Mouse (Mus musculus): ENCODE data around the gene Map1lc3b. TPM values are rescaled to one million over a fixed set of nuclear protein-coding genes. Genes with fewer than 3 reads are reported as not detected.

Gene Map1lc3b
- polyA plus RNA-seq, 1 experiment from 2014 or later: 262 TPM

- TF ChIP-seq EP300 (optimal IDR thresholded peaks at IDR 0.05) (no peak), CTCF (IDR thresholded peaks at IDR 0.05; ENCODE audit: low read depth) (no peak)
- ATAC-seq (ENCODE audit: low FRiP score, low TSS enrichment) (no peak), DNase-seq (ENCODE audit: low spot score) (no peak)
- Histone ChIP-seq H3K4me1 (replicated peaks; ENCODE audit: control insufficient read depth, insufficient read depth) (no peaks in the 10 kb centered on the region), H3K36me3 (ENCODE audit: control insufficient read depth, insufficient read depth, low read length) (peaks cover 25% of the 10 kb centered on the region), H3K4me2 (replicated peaks; ENCODE audit: low read depth) (no peak overlapping the region), H3K4me3 (ENCODE audit: low read depth, low read length) (no peak overlapping the region), H3K27ac (replicated peaks) (no peak overlapping the region), H3K9me3 (ENCODE audit: control insufficient read depth, low read length) (no peaks in the 10 kb centered on the region), H3K9ac (ENCODE audit: low read length) (no peak overlapping the region), H3K27me3 (ENCODE audit: control insufficient read depth, insufficient read depth, low read length) (no peaks in the 10 kb centered on the region)
- WGBS: 85% methylated on average over 14 of the region's 14 CpGs
These were observed 9.7 kb downstream of the Map1lc3b start for GRCm38 (mm10) chr8:121599842-121600241.

GRCm38 (mm10) chr8:121602411-121602810 lies 12.2 kb downstream of the Map1lc3b start:
- TF ChIP-seq EP300 (optimal IDR thresholded peaks at IDR 0.05) (no peak), CTCF (IDR thresholded peaks at IDR 0.05; ENCODE audit: low read depth) (no peak)

GRCm38 (mm10) chr8:121602860-121603259 lies 12.7 kb downstream of the Map1lc3b start:
- peak; percentile 79 for DNase-seq (ENCODE audit: low spot score)
- H3K36me3 ChIP-seq (ENCODE audit: control insufficient read depth, insufficient read depth, low read length): peaks cover 28% of the 10 kb centered on the region
- 22% methylated on average over 3 of the region's 3 CpGs for WGBS
- no peak overlapping the region for H3K27ac ChIP-seq (replicated peaks)
- TF ChIP-seq CTCF (IDR thresholded peaks at IDR 0.05; ENCODE audit: low read depth) (peak; percentile 97), EP300 (optimal IDR thresholded peaks at IDR 0.05) (no peak)
- no peaks in the 10 kb centered on the region for H3K9me3 ChIP-seq (ENCODE audit: control insufficient read depth, low read length)
- no peaks in the 10 kb centered on the region for H3K27me3 ChIP-seq (ENCODE audit: control insufficient read depth, insufficient read depth, low read length)
- H3K9ac ChIP-seq (ENCODE audit: low read length): no peak overlapping the region
- peak; percentile 59 for ATAC-seq (ENCODE audit: low FRiP score, low TSS enrichment)
- no peaks in the 10 kb centered on the region for H3K4me1 ChIP-seq (replicated peaks; ENCODE audit: control insufficient read depth, insufficient read depth)
- H3K4me2 ChIP-seq (replicated peaks; ENCODE audit: low read depth): no peak overlapping the region
- H3K4me3 ChIP-seq (ENCODE audit: low read depth, low read length): no peak overlapping the region

More at GRCm38 (mm10) chr8:121602411-121602810, 12.2 kb downstream of the Map1lc3b start:
- H3K27me3 ChIP-seq (ENCODE audit: control insufficient read depth, insufficient read depth, low read length): no peaks in the 10 kb centered on the region
- no peak overlapping the region for H3K4me3 ChIP-seq (ENCODE audit: low read depth, low read length)
- no peak for ATAC-seq (ENCODE audit: low FRiP score, low TSS enrichment)
- DNase-seq (ENCODE audit: low spot score): no peak
- H3K4me2 ChIP-seq (replicated peaks; ENCODE audit: low read depth): no peak overlapping the region
- peaks cover 33% of the 10 kb centered on the region for H3K36me3 ChIP-seq (ENCODE audit: control insufficient read depth, insufficient read depth, low read length)
- H3K9ac ChIP-seq (ENCODE audit: low read length): no peak overlapping the region
- WGBS: 87% methylated on average over 12 of the region's 12 CpGs
- no peaks in the 10 kb centered on the region for H3K4me1 ChIP-seq (replicated peaks; ENCODE audit: control insufficient read depth, insufficient read depth)
- H3K27ac ChIP-seq (replicated peaks): no peak overlapping the region
- no peaks in the 10 kb centered on the region for H3K9me3 ChIP-seq (ENCODE audit: control insufficient read depth, low read length)

- Histone ChIP-seq H3K4me3 (ENCODE audit: low read depth, low read length) (no peak overlapping the region), H3K9ac (ENCODE audit: low read length) (no peak overlapping the region), H3K36me3 (ENCODE audit: control insufficient read depth, insufficient read depth, low read length) (peaks cover 34% of the 10 kb centered on the region), H3K9me3 (ENCODE audit: control insufficient read depth, low read length) (no peaks in the 10 kb centered on the region), H3K27me3 (ENCODE audit: control insufficient read depth, insufficient read depth, low read length) (no peaks in the 10 kb centered on the region), H3K27ac (replicated peaks) (no peak overlapping the region), H3K4me1 (replicated peaks; ENCODE audit: control insufficient read depth, insufficient read depth) (no peaks in the 10 kb centered on the region), H3K4me2 (replicated peaks; ENCODE audit: low read depth) (no peak overlapping the region)
- no peak for ATAC-seq (ENCODE audit: low FRiP score, low TSS enrichment)
- 92% methylated on average over 12 of the region's 12 CpGs for WGBS
- TF ChIP-seq CTCF (IDR thresholded peaks at IDR 0.05; ENCODE audit: low read depth) (no peak), EP300 (optimal IDR thresholded peaks at IDR 0.05) (no peak)
- no peak for DNase-seq (ENCODE audit: low spot score)
These were observed 13.6 kb downstream of the Map1lc3b start for GRCm38 (mm10) chr8:121603801-121604200.

GRCm38 (mm10) chr8:121607661-121608060 lies 17.5 kb downstream of the Map1lc3b start:
- no peak overlapping the region for H3K4me2 ChIP-seq (replicated peaks; ENCODE audit: low read depth)
- H3K27ac ChIP-seq (replicated peaks): no peak overlapping the region
- ATAC-seq (ENCODE audit: low FRiP score, low TSS enrichment) (no peak), DNase-seq (ENCODE audit: low spot score) (no peak)
- no peaks in the 10 kb centered on the region for H3K27me3 ChIP-seq (ENCODE audit: control insufficient read depth, insufficient read depth, low read length)
- no peaks in the 10 kb centered on the region for H3K9me3 ChIP-seq (ENCODE audit: control insufficient read depth, low read length)
- H3K4me3 ChIP-seq (ENCODE audit: low read depth, low read length): no peak overlapping the region
- peaks cover 34% of the 10 kb centered on the region for H3K36me3 ChIP-seq (ENCODE audit: control insufficient read depth, insufficient read depth, low read length)
- WGBS: 84% methylated on average over 5 of the region's 5 CpGs
- TF ChIP-seq CTCF (IDR thresholded peaks at IDR 0.05; ENCODE audit: low read depth) (peak; percentile 72), EP300 (optimal IDR thresholded peaks at IDR 0.05) (no peak)
- H3K4me1 ChIP-seq (replicated peaks; ENCODE audit: control insufficient read depth, insufficient read depth): no peaks in the 10 kb centered on the region
- no peak overlapping the region for H3K9ac ChIP-seq (ENCODE audit: low read length)

GRCm38 (mm10) chr8:121609251-121609650 lies 19.1 kb downstream of the Map1lc3b start:
- no peak overlapping the region for H3K27ac ChIP-seq (replicated peaks)
- TF ChIP-seq CTCF (IDR thresholded peaks at IDR 0.05; ENCODE audit: low read depth): no peak
- TF ChIP-seq EP300 (optimal IDR thresholded peaks at IDR 0.05): no peak
- no peaks in the 10 kb centered on the region for H3K27me3 ChIP-seq (ENCODE audit: control insufficient read depth, insufficient read depth, low read length)
- H3K4me3 ChIP-seq (ENCODE audit: low read depth, low read length): no peak overlapping the region
- H3K4me1 ChIP-seq (replicated peaks; ENCODE audit: control insufficient read depth, insufficient read depth): no peaks in the 10 kb centered on the region
- H3K9me3 ChIP-seq (ENCODE audit: control insufficient read depth, low read length): no peaks in the 10 kb centered on the region
- DNase-seq (ENCODE audit: low spot score) (no peak), ATAC-seq (ENCODE audit: low FRiP score, low TSS enrichment) (no peak)
- no peak overlapping the region for H3K9ac ChIP-seq (ENCODE audit: low read length)
- H3K4me2 ChIP-seq (replicated peaks; ENCODE audit: low read depth): no peak overlapping the region
- 84% methylated on average over 15 of the region's 15 CpGs for WGBS
- peaks cover 27% of the 10 kb centered on the region; the same call in 1 of the 2 replicates for H3K36me3 ChIP-seq (ENCODE audit: control insufficient read depth, insufficient read depth, low read length)
